Mouse (Mus musculus) lung, adult 2 months (tissue): Measurements from ENCODE around the gene H2-DMb2. TPM values are rescaled to one million over a fixed set of nuclear protein-coding genes. Genes with fewer than 3 reads are reported as not detected.

ENCODE experiments used
- DNase-seq: peaks from one replicate; pipeline ENCODE4 v3.0.0; 2022
- H3K4me1 ChIP-seq: fragments of 200-500 bp; 2 replicates; pipeline ENCODE4 v1.6.1; 2011; ENCODE audit warnings: low read length; ENCODE audit not compliant: control insufficient read depth, insufficient read depth
- H3K4me3 ChIP-seq: fragments of 200-500 bp; replicated peaks from 2 replicates; pipeline ENCODE3; 2011; ENCODE audit warnings: low read depth, mild to moderate bottlenecking, control low read depth, low read length; ENCODE audit errors: extremely low read depth
- CTCF ChIP-seq: fragments of 200-500 bp; IDR thresholded peaks from 2 replicates; pipeline ENCODE4 v1.5.1; 2011; ENCODE audit warnings: mild to moderate bottlenecking, low read length, control low read depth; ENCODE audit not compliant: insufficient read depth
- POLR2A ChIP-seq: fragments of 200-500 bp; IDR thresholded peaks from 2 replicates; pipeline ENCODE4 v1.6.1; 2011; ENCODE audit warnings: low read depth, mild to moderate bottlenecking, control low read depth, low read length, borderline replicate concordance; ENCODE audit errors: extremely low read depth
- WGBS: fragments of 180-500 bp; shearing (Covaris S2); methylation state at CpG from one replicate; pipeline ENCODE4 v1.1.7; 2018; 5-methylcytosine and 5-hydroxymethylcytosine counted together
- polyA plus RNA-seq: library from polyadenylated mRNA; depleted of rRNA; stranded (reverse); fragments of >200 nt; gene quantifications from 2 replicates; pipeline ENCODE4 v1.2.3, GENCODE M21; 2012

H2-DMb2 gene
- polyA plus RNA-seq, 1 experiment: 38.9 TPM

- no peak for DNase-seq
- WGBS: under 1% methylated on average over 7 of the region's 7 CpGs
- Histone ChIP-seq H3K4me1 (peaks cover 3% of the 10 kb centered on the region; the same call in 1 of the 2 replicates), H3K4me3 (peak overlapping the region; percentile 83)
- TF ChIP-seq POLR2A (no peak), CTCF (no peak)
These were observed 20.0 kb upstream of the H2-DMb2 start for GRCm38 (mm10) chr17:34123111-34123510.

- DNase-seq: peak; percentile 52
- Histone ChIP-seq H3K4me1 (peaks cover 3% of the 10 kb centered on the region; the same call in 1 of the 2 replicates), H3K4me3 (peak overlapping the region; percentile 47)
- no peak for TF ChIP-seq CTCF
- no peak for TF ChIP-seq POLR2A
- WGBS: 5% methylated on average over 2 of the region's 2 CpGs
These were observed 19.6 kb upstream of the H2-DMb2 start for GRCm38 (mm10) chr17:34123518-34123917.

DNA sequence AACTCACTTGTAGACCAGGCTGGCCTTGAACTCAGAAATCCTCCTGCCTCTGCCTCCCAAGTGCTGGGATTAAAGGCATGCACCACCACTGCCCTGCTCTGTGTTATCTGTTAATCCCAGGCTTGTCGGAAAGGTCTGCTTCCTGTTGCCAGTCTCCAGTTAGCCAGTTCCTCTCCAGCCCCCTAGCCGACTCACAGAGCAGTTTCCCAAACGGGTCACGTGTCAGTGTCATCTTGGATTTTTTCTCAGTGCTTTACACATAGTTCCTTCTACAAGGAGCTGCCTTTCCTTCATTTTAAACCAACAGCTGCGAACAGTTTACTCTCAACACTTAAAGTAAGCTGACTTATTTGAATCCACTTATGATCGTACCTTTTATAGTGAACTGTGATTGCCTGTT is 18.5 kb upstream of the H2-DMb2 start:
- WGBS: 29% methylated on average over 6 of the region's 6 CpGs
- no peak for DNase-seq
- no peak for TF ChIP-seq POLR2A
- no peak for TF ChIP-seq CTCF
- Histone ChIP-seq H3K4me3 (no peak overlapping the region), H3K4me1 (peaks cover 3% of the 10 kb centered on the region; the same call in 1 of the 2 replicates)

GRCm38 (mm10) chr17:34126826-34127420 is 16.2 kb upstream of the H2-DMb2 start:
- WGBS: 57% methylated on average over 9 of the region's 9 CpGs
- TF ChIP-seq CTCF: no peak
- no peak for TF ChIP-seq POLR2A
- DNase-seq: no peak
- Histone ChIP-seq H3K4me3 (no peak overlapping the region), H3K4me1 (peaks cover 3% of the 10 kb centered on the region; the same call in 1 of the 2 replicates)

- Histone ChIP-seq H3K4me1 (peaks cover 3% of the 10 kb centered on the region; the same call in 1 of the 2 replicates), H3K4me3 (no peak overlapping the region)
- 35% methylated on average over 6 of the region's 6 CpGs for WGBS
- peak; percentile 41 for DNase-seq
- TF ChIP-seq POLR2A (no peak), CTCF (no peak)
These were observed 15.6 kb upstream of the H2-DMb2 start for GRCm38 (mm10) chr17:34127475-34127874.

DNA sequence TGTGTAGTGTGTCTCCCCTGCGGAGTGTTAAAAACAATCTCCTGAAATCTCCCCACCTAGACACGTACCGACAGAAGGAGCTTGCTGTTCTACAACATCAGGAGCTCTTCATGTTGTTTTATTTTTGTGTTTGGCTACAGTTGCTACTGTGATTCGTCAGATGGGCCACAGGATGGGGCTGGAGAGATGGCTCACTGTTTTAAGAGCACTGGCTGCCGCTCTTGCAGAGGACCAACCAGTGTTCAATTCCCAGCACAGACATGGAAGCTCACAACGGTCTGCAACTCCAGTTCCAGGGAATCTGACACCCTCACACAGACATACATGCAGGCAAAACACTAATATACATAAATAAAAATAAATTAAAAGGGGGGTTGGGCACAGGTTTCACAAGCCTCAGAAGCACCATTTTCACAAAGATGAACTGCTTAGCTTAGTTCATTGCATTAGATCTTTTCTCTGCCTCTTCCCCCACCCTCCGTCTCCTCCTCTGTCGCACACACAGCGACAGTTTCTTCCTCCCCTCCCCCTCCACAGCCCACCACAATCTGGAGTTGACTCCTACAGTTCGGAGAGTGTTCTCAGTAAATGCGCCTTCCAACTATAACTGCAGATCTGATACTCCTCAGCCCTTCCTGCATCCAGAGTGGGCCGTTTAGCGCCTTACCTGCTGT is 14.7 kb upstream of the H2-DMb2 start:
- no peak for DNase-seq
- WGBS: 43% methylated on average over 13 of the region's 13 CpGs
- Histone ChIP-seq H3K4me1 (peaks cover 3% of the 10 kb centered on the region; the same call in 1 of the 2 replicates), H3K4me3 (no peak overlapping the region)
- TF ChIP-seq CTCF: no peak
- no peak for TF ChIP-seq POLR2A

GRCm38 (mm10) chr17:34128944-34129791 is 13.9 kb upstream of the H2-DMb2 start:
- no peak overlapping the region for H3K4me3 ChIP-seq
- H3K4me1 ChIP-seq: no peaks in the 10 kb centered on the region; the same call in 1 of the 2 replicates
- 21% methylated on average over 18 of the region's 18 CpGs for WGBS
- DNase-seq: no peak
- TF ChIP-seq POLR2A (0 out of 2 replicates have a peak, but pooled peaks have one; percentile 13), CTCF (no peak)

- no peak for DNase-seq
- Histone ChIP-seq H3K4me3 (no peak overlapping the region), H3K4me1 (no peaks in the 10 kb centered on the region; the same call in 1 of the 2 replicates)
- no peak for TF ChIP-seq POLR2A
- WGBS: 57% methylated on average over 19 of the region's 19 CpGs
These were observed 12.8 kb upstream of the H2-DMb2 start for GRCm38 (mm10) chr17:34130073-34130947.
